Mouse (Mus musculus): ENCODE data around the gene Pcgf6.
"Not testable (repeated sequence)": the region's sequence is repeated elsewhere in the genome, so short reads cannot be mapped to it uniquely, and the experiment has no call there.

Gene Pcgf6

GRCm38 (mm10) chr19:46998168-46998870 lies 52.4 kb downstream of the Pcgf6 start:
- no peak for DNase-seq (ENCODE audit: low spot score)

- no peak for DNase-seq (ENCODE audit: low spot score)
These were observed 54.6 kb downstream of the Pcgf6 start for GRCm38 (mm10) chr19:46996095-46996494.

GRCm38 (mm10) chr19:46992329-46992728 lies 58.4 kb downstream of the Pcgf6 start:
- not testable (repeated sequence) for DNase-seq (ENCODE audit: low spot score)

- DNase-seq (ENCODE audit: low spot score) = peak; percentile 79
These were observed 59.6 kb downstream of the Pcgf6 start for GRCm38 (mm10) chr19:46991145-46991544.

GRCm38 (mm10) chr19:46990625-46991024 lies 60.1 kb downstream of the Pcgf6 start:
- not testable (repeated sequence) for DNase-seq (ENCODE audit: low spot score)

GRCm38 (mm10) chr19:46990153-46990518 lies 60.6 kb downstream of the Pcgf6 start:
- no peak for DNase-seq (ENCODE audit: low spot score)

- DNase-seq (ENCODE audit: low spot score) = no peak
These were observed 61.1 kb downstream of the Pcgf6 start for GRCm38 (mm10) chr19:46989479-46990152.

- peak; percentile 59 for DNase-seq (ENCODE audit: low spot score)
These were observed 62.2 kb downstream of the Pcgf6 start for GRCm38 (mm10) chr19:46988231-46989087.

- DNase-seq (ENCODE audit: low spot score) = no peak
These were observed 63.1 kb downstream of the Pcgf6 start for GRCm38 (mm10) chr19:46987646-46988045.

GRCm38 (mm10) chr19:46984726-46985622 lies 65.7 kb downstream of the Pcgf6 start:
- DNase-seq (ENCODE audit: low spot score) = no peak

GRCm38 (mm10) chr19:46983966-46984380 lies 66.7 kb downstream of the Pcgf6 start:
- no peak for DNase-seq (ENCODE audit: low spot score)

All from ovary, postnatal 36 days (tissue).